Mouse (Mus musculus): ENCODE results near the gene Anxa11. TPM values are rescaled to one million over a fixed set of nuclear protein-coding genes. Genes with fewer than 3 reads are reported as not detected.
"Not testable (repeated sequence)": the region's sequence is repeated elsewhere in the genome, so short reads cannot be mapped to it uniquely, and the experiment has no call there.

Gene Anxa11
- polyA plus RNA-seq, 1 experiment from 2014 or later: 2.4 TPM

DNA sequence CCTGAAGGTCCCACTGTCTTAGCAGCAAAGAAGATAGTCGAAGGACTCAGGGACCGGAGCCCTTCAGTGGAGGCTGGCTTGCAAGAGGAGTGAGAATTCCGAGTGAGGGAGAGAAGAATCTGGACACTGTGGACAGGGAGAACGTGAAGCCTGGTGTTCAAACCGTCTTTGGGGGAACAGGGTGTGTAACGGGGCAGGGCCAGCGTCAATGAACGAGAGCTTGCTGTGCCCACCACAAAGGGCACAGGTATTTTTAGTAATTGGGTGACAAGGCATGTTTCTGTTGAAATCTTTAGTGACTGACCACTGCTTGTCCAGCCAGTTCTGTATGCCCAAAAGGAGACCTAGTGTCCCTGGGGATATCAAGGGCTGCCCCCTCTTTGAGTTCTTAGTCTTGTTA lies 4.6 kb downstream of the Anxa11 start:
- H3K27ac ChIP-seq (replicated peaks; ENCODE audit: low read depth, low read length): no peak overlapping the region
- ATAC-seq (ENCODE audit: low FRiP score, low TSS enrichment) (no peak), DNase-seq (no peak)
- H3K4me3 ChIP-seq (replicated peaks; ENCODE audit: low read depth, low read length): no peak overlapping the region
- H3K27me3 ChIP-seq (ENCODE audit: control insufficient read depth, insufficient read depth, low read length): peaks cover 22% of the 10 kb centered on the region
- WGBS: 87% methylated on average over 8 of the region's 8 CpGs
- no peak overlapping the region for H3K9ac ChIP-seq (replicated peaks; ENCODE audit: low read length)
- H3K4me2 ChIP-seq (ENCODE audit: low read length): no peak overlapping the region
- peaks cover 11% of the 10 kb centered on the region; the same call in 1 of the 2 replicates for H3K4me1 ChIP-seq (ENCODE audit: control insufficient read depth, insufficient read depth, low read length)
- no peaks in the 10 kb centered on the region for H3K9me3 ChIP-seq (ENCODE audit: control insufficient read depth, low read length)
- H3K36me3 ChIP-seq (ENCODE audit: control insufficient read depth, insufficient read depth, low read length): no peaks in the 10 kb centered on the region

DNA sequence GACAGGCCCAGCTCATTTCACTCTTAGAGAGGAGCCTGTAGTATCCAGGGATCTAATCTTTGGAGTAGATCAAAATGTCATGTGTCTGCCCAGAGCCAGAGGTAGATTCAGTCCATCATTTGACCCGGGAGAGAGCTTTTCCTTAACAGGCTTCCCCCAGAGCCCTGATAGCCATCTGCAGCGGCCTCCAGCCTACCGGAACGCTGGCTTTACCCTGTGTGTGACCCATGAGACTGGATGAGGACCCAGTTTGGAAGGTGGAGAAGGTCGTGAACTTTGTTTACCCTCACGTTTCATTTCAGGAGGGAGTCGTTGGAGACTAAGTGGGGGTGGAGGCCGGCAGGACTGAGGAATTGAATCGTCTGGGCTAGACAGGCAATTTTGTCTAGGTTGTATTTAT lies 5.7 kb downstream of the Anxa11 start:
- WGBS: 36% methylated on average over 9 of the region's 9 CpGs
- Histone ChIP-seq H3K27ac (replicated peaks; ENCODE audit: low read depth, low read length) (no peak overlapping the region), H3K4me2 (ENCODE audit: low read length) (no peak overlapping the region), H3K36me3 (ENCODE audit: control insufficient read depth, insufficient read depth, low read length) (no peaks in the 10 kb centered on the region), H3K9me3 (ENCODE audit: control insufficient read depth, low read length) (no peaks in the 10 kb centered on the region), H3K9ac (replicated peaks; ENCODE audit: low read length) (no peak overlapping the region), H3K4me1 (ENCODE audit: control insufficient read depth, insufficient read depth, low read length) (peaks cover 2% of the 10 kb centered on the region; the same call in 1 of the 2 replicates), H3K27me3 (ENCODE audit: control insufficient read depth, insufficient read depth, low read length) (peaks cover 11% of the 10 kb centered on the region), H3K4me3 (replicated peaks; ENCODE audit: low read depth, low read length) (no peak overlapping the region)
- DNase-seq: no peak
- ATAC-seq (ENCODE audit: low FRiP score, low TSS enrichment): no peak

DNA sequence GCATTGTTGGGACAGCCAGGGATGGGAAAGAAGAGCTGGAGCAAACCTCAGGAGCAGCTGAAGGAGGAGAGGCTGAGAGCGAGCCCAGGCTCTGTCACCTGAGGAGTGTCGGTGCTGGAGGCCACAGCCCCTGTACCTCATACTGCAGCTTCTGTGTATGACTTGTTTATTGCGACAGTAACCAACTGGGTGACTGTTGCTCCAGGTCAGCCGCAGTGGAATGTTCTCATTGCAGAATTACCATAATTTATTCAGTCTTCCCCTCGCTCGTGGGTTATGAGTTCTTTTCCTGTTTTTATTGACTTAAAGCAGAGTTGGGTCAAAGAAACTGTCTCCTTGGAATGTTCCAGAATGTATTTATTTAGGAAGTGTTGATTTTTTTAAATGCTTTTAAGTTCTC lies 6.3 kb downstream of the Anxa11 start:
- no peak overlapping the region for H3K4me2 ChIP-seq (ENCODE audit: low read length)
- H3K4me1 ChIP-seq (ENCODE audit: control insufficient read depth, insufficient read depth, low read length): no peaks in the 10 kb centered on the region
- H3K9me3 ChIP-seq (ENCODE audit: control insufficient read depth, low read length): no peaks in the 10 kb centered on the region
- no peaks in the 10 kb centered on the region for H3K36me3 ChIP-seq (ENCODE audit: control insufficient read depth, insufficient read depth, low read length)
- peaks cover 6% of the 10 kb centered on the region for H3K27me3 ChIP-seq (ENCODE audit: control insufficient read depth, insufficient read depth, low read length)
- no peak for DNase-seq
- H3K4me3 ChIP-seq (replicated peaks; ENCODE audit: low read depth, low read length): no peak overlapping the region
- no peak overlapping the region for H3K27ac ChIP-seq (replicated peaks; ENCODE audit: low read depth, low read length)
- 79% methylated on average over 6 of the region's 6 CpGs for WGBS
- ATAC-seq (ENCODE audit: low FRiP score, low TSS enrichment): no peak
- no peak overlapping the region for H3K9ac ChIP-seq (replicated peaks; ENCODE audit: low read length)

DNA sequence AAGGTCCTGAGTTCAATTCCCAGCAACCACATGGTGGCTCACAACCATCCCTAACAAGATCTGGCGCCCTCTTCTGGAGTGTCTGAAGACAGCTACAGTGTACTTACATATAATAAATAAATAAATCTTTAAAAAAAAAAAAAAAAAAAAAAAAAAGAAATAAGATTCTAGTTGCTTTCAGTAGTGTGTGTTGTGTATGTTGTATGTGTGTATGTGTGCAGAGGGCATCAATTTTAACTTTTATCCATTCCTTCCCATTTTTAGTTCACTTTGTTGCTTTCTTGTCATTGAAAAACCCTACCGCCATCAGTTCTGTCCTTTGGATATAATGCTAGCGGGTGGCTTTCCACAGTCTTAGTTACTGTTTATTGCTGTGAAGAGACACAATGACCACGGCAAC lies 6.8 kb downstream of the Anxa11 start:
- not testable (repeated sequence) for H3K9ac ChIP-seq (replicated peaks; ENCODE audit: low read length); H3K36me3 ChIP-seq (ENCODE audit: control insufficient read depth, insufficient read depth, low read length)
- 92% methylated on average over 3 of the region's 4 CpGs for WGBS

DNA sequence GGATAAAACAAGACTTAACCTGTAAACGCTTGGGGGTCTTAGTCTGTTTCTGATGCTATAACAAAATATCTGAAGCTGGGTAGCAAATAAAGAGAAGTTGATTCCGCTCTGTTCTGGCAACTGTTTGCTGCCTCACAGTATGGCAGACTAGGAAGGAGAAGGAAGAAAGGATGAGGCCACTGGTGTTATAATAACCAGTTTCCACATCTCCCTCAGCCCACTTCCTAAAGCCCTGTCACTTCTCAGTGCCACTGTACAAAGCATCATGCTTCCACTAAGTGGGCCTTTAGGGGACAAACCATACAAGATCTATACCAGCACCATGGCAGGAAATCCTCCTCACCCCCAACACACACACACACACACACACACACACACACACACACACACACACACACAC lies 8.5 kb downstream of the Anxa11 start:
- Histone ChIP-seq H3K9ac (replicated peaks; ENCODE audit: low read length) (no peak overlapping the region), H3K9me3 (ENCODE audit: control insufficient read depth, low read length) (no peaks in the 10 kb centered on the region), H3K27ac (replicated peaks; ENCODE audit: low read depth, low read length) (no peak overlapping the region), H3K4me2 (ENCODE audit: low read length) (no peak overlapping the region), H3K4me3 (replicated peaks; ENCODE audit: low read depth, low read length) (no peak overlapping the region), H3K27me3 (ENCODE audit: control insufficient read depth, insufficient read depth, low read length) (no peaks in the 10 kb centered on the region), H3K36me3 (ENCODE audit: control insufficient read depth, insufficient read depth, low read length) (no peaks in the 10 kb centered on the region), H3K4me1 (ENCODE audit: control insufficient read depth, insufficient read depth, low read length) (no peaks in the 10 kb centered on the region)
- DNase-seq (no peak), ATAC-seq (ENCODE audit: low FRiP score, low TSS enrichment) (no peak)
- 95% methylated on average over 2 of the region's 2 CpGs for WGBS

More for the DNA sequence above, 6.8 kb downstream of the Anxa11 start:
- H3K27me3 ChIP-seq (ENCODE audit: control insufficient read depth, insufficient read depth, low read length); ATAC-seq (ENCODE audit: low FRiP score, low TSS enrichment); H3K4me1 ChIP-seq (ENCODE audit: control insufficient read depth, insufficient read depth, low read length); H3K4me2 ChIP-seq (ENCODE audit: low read length); DNase-seq; H3K9me3 ChIP-seq (ENCODE audit: control insufficient read depth, low read length); H3K27ac ChIP-seq (replicated peaks; ENCODE audit: low read depth, low read length); H3K4me3 ChIP-seq (replicated peaks; ENCODE audit: low read depth, low read length): not testable (repeated sequence)

DNA sequence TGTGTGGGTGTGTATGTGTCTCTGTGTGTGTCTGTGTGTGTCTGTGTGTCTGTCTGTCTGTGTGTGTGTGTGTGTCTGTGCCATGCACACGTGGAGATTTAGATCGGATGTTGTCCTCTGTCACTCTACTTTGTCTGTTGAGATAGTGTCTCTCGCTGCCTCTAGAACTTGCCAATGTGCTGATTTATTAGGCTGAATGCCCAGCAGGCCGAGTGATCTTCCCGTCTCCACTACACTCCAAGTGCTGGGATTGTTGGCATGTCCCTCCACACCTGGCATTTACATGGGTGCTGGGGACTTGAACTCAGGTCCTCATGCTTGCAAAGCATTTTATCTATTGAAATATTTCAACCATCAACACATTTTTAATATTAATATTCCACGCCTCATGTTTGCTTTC lies 9.2 kb downstream of the Anxa11 start:
- no peaks in the 10 kb centered on the region for H3K36me3 ChIP-seq (ENCODE audit: control insufficient read depth, insufficient read depth, low read length)
- no peak overlapping the region for H3K27ac ChIP-seq (replicated peaks; ENCODE audit: low read depth, low read length)
- ATAC-seq (ENCODE audit: low FRiP score, low TSS enrichment): no peak
- H3K27me3 ChIP-seq (ENCODE audit: control insufficient read depth, insufficient read depth, low read length): no peaks in the 10 kb centered on the region
- H3K9me3 ChIP-seq (ENCODE audit: control insufficient read depth, low read length): no peaks in the 10 kb centered on the region
- 87% methylated on average over 6 of the region's 6 CpGs for WGBS
- no peak overlapping the region for H3K4me3 ChIP-seq (replicated peaks; ENCODE audit: low read depth, low read length)
- H3K4me2 ChIP-seq (ENCODE audit: low read length): no peak overlapping the region
- no peak overlapping the region for H3K9ac ChIP-seq (replicated peaks; ENCODE audit: low read length)
- DNase-seq: no peak
- H3K4me1 ChIP-seq (ENCODE audit: control insufficient read depth, insufficient read depth, low read length): no peaks in the 10 kb centered on the region

DNA sequence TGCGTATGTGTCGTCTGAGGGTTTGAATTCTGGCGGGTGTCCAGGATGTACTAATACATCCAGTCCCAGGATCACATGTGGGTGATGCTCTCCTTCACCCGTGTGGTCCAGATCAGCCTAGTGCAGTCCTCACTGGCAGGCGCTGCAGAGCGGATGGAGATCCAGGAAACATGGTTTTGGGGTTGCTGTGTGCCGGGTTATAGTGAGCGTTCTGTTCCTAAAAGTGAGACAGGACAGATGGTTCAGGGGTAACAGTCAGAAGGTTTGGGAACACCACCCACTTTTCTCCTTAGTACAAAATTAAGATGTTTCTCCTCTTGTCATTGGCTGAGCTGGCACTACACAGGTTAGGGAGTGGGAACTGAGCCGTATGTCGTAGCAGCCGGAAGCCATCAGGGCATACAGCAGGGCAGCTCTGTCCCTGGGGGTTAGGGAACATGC lies 10.2 kb downstream of the Anxa11 start:
- no peak for ATAC-seq (ENCODE audit: low FRiP score, low TSS enrichment)
- 85% methylated on average over 11 of the region's 11 CpGs for WGBS

DNA sequence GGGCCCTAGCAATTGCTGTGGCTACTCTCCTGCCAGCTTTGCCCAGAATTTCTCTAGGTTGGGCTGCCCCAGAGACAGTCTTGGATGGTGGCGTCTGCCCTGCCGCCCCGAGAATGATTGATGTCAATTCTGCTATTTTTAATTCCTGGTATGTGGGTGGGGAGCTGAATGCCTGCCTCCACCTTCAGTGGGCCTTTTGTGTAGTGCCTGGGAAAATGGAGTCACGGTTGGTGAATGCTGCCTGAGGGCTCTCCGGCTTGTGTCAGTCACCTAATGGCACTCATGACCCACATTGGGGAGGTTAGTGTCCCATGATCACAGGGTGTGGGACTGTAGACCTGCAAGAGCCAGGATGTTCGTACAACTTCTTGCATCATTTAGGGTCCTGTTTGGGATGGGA lies 11.3 kb downstream of the Anxa11 start:
- Histone ChIP-seq H3K9ac (replicated peaks; ENCODE audit: low read length) (no peak overlapping the region), H3K4me3 (replicated peaks; ENCODE audit: low read depth, low read length) (no peak overlapping the region), H3K36me3 (ENCODE audit: control insufficient read depth, insufficient read depth, low read length) (no peaks in the 10 kb centered on the region), H3K27ac (replicated peaks; ENCODE audit: low read depth, low read length) (no peak overlapping the region), H3K4me1 (ENCODE audit: control insufficient read depth, insufficient read depth, low read length) (no peaks in the 10 kb centered on the region), H3K9me3 (ENCODE audit: control insufficient read depth, low read length) (no peaks in the 10 kb centered on the region), H3K27me3 (ENCODE audit: control insufficient read depth, insufficient read depth, low read length) (no peaks in the 10 kb centered on the region), H3K4me2 (ENCODE audit: low read length) (no peak overlapping the region)
- WGBS: 77% methylated on average over 6 of the region's 6 CpGs
- DNase-seq (no peak), ATAC-seq (ENCODE audit: low FRiP score, low TSS enrichment) (no peak)

More for the DNA sequence above, 10.2 kb downstream of the Anxa11 start:
- no peak overlapping the region for H3K4me2 ChIP-seq (ENCODE audit: low read length)
- H3K27ac ChIP-seq (replicated peaks; ENCODE audit: low read depth, low read length): no peak overlapping the region
- no peak overlapping the region for H3K4me3 ChIP-seq (replicated peaks; ENCODE audit: low read depth, low read length)
- H3K9ac ChIP-seq (replicated peaks; ENCODE audit: low read length): no peak overlapping the region
- H3K4me1 ChIP-seq (ENCODE audit: control insufficient read depth, insufficient read depth, low read length): no peaks in the 10 kb centered on the region
- DNase-seq: no peak
- no peaks in the 10 kb centered on the region for H3K36me3 ChIP-seq (ENCODE audit: control insufficient read depth, insufficient read depth, low read length)
- H3K27me3 ChIP-seq (ENCODE audit: control insufficient read depth, insufficient read depth, low read length): no peaks in the 10 kb centered on the region
- no peaks in the 10 kb centered on the region for H3K9me3 ChIP-seq (ENCODE audit: control insufficient read depth, low read length)

DNA sequence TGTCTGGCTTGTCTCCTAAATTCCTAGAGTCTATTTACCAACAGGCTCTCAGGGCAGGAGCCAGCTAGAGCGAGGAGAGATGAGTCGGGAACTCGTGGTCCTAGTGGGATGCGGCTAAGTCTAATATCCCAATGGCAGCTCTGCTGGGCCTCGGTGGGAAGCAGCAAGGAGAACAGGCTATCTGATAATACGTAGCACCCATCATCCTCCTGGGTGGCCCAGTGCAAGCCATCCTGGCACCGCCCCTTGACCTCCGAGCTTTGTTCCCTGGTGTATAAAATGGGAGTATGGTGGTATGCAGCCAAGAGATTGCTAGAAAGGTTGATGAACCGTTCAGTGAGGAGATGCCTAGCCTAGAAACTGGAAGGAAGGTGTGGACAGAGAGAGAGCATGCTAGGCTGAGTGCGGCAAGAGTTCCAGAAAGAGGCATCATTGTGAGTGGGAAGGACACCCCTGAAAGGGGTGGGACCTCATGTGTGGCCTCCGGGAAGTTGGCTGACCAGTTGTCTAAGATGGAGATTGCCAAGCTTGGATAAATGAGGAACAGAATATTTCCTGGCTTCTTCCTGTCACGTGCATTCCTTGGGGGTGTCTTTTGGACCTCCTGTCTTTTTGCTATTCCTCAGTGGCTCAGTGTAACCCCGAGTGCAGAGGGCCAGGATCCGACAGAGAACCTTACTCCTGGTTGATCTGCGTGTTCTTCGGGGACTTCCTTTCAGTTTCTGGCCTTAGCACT lies 11.9 kb downstream of the Anxa11 start:
- ATAC-seq (ENCODE audit: low FRiP score, low TSS enrichment) (no peak), DNase-seq (no peak)
- no peaks in the 10 kb centered on the region for H3K27me3 ChIP-seq (ENCODE audit: control insufficient read depth, insufficient read depth, low read length)
- no peaks in the 10 kb centered on the region for H3K36me3 ChIP-seq (ENCODE audit: control insufficient read depth, insufficient read depth, low read length)
- H3K4me3 ChIP-seq (replicated peaks; ENCODE audit: low read depth, low read length): no peak overlapping the region
- H3K9ac ChIP-seq (replicated peaks; ENCODE audit: low read length): no peak overlapping the region
- H3K4me1 ChIP-seq (ENCODE audit: control insufficient read depth, insufficient read depth, low read length): no peaks in the 10 kb centered on the region
- no peak overlapping the region for H3K4me2 ChIP-seq (ENCODE audit: low read length)
- H3K9me3 ChIP-seq (ENCODE audit: control insufficient read depth, low read length): no peaks in the 10 kb centered on the region
- no peak overlapping the region for H3K27ac ChIP-seq (replicated peaks; ENCODE audit: low read depth, low read length)
- WGBS: 91% methylated on average over 16 of the region's 16 CpGs
